Mouse (Mus musculus) cerebellum, adult 11-12 months (tissue): ENCODE results near the gene Card9.
"Not testable (repeated sequence)": the region's sequence is repeated elsewhere in the genome, so short reads cannot be mapped to it uniquely, and the experiment has no call there.

ENCODE experiments used
- DNase-seq: peaks from one replicate; pipeline ENCODE4 v3.0.0; 2022

The Card9 gene

GRCm38 (mm10) chr2:26360772-26361171 lies at the start of gene Card9:
Gene Card9 (minus strand): TSS chr2:26360918.
- no peak for DNase-seq

- DNase-seq, result peak; percentile 69
Measured at GRCm38 (mm10) chr2:26410091-26410490, 49.4 kb upstream of the Card9 start.

GRCm38 (mm10) chr2:26409362-26409761 lies 48.6 kb upstream of the Card9 start:
- no peak for DNase-seq

- peak; percentile 95 for DNase-seq
Measured at GRCm38 (mm10) chr2:26408515-26409356, 48.0 kb upstream of the Card9 start, which contains the start of gene Inpp5e. Gene Inpp5e (minus strand): TSS chr2:26409203.

- DNase-seq, result no peak
Measured at GRCm38 (mm10) chr2:26403306-26403705, 42.6 kb upstream of the Card9 start.

- peak; percentile 64 for DNase-seq
Measured at GRCm38 (mm10) chr2:26402265-26402664, 41.5 kb upstream of the Card9 start.

- no peak for DNase-seq
Measured at GRCm38 (mm10) chr2:26401023-26401422, 40.3 kb upstream of the Card9 start.

- no peak for DNase-seq
Measured at GRCm38 (mm10) chr2:26400296-26400695, 39.6 kb upstream of the Card9 start.

- no peak for DNase-seq
Measured at GRCm38 (mm10) chr2:26399647-26400046, 38.9 kb upstream of the Card9 start.

GRCm38 (mm10) chr2:26398978-26399377 lies 38.3 kb upstream of the Card9 start:
- DNase-seq, result no peak

GRCm38 (mm10) chr2:26391617-26392016 lies 30.9 kb upstream of the Card9 start:
- no peak for DNase-seq

GRCm38 (mm10) chr2:26390954-26391353 lies 30.2 kb upstream of the Card9 start:
- no peak for DNase-seq

GRCm38 (mm10) chr2:26389154-26389690 lies 28.5 kb upstream of the Card9 start, which contains the start of the genes Entr1 and Pmpca:
Gene Entr1 (minus strand): TSS chr2:26389316.
Gene Pmpca (plus strand): TSS chr2:26389339.
- DNase-seq, result peak; percentile 78

GRCm38 (mm10) chr2:26388682-26389153 lies 28.0 kb upstream of the Card9 start:
- DNase-seq, result no peak

GRCm38 (mm10) chr2:26387713-26388112 lies 27.0 kb upstream of the Card9 start:
- no peak for DNase-seq

GRCm38 (mm10) chr2:26380871-26381270 lies 20.2 kb upstream of the Card9 start:
- not testable (repeated sequence) for DNase-seq

GRCm38 (mm10) chr2:26380131-26380771 lies 19.5 kb upstream of the Card9 start, which contains the start of gene Snapc4:
Gene Snapc4 (minus strand): TSS chr2:26380653.
- peak; percentile 80 for DNase-seq

GRCm38 (mm10) chr2:26372396-26372795 lies 11.7 kb upstream of the Card9 start:
- DNase-seq, result no peak

GRCm38 (mm10) chr2:26368572-26368971 lies 7.9 kb upstream of the Card9 start:
- DNase-seq, result no peak

- no peak for DNase-seq
Measured at GRCm38 (mm10) chr2:26367911-26368310, 7.2 kb upstream of the Card9 start.

- peak; percentile 76 for DNase-seq
Measured at GRCm38 (mm10) chr2:26364738-26365465, 4.2 kb upstream of the Card9 start.

GRCm38 (mm10) chr2:26363481-26363880 lies 2.8 kb upstream of the Card9 start:
- no peak for DNase-seq

- no peak for DNase-seq
Measured at GRCm38 (mm10) chr2:26362991-26363390, 2.3 kb upstream of the Card9 start.
